Mouse (Mus musculus) olfactory bulb, adult 2 months (tissue): Measurements from ENCODE around the gene Tuba1c. TPM values are rescaled to one million over a fixed set of nuclear protein-coding genes. Genes with fewer than 3 reads are reported as not detected.
"Not testable (repeated sequence)": the region's sequence is repeated elsewhere in the genome, so short reads cannot be mapped to it uniquely, and the experiment has no call there.

Experiments
- H3K27ac ChIP-seq: fragments of 200-500 bp; 2 replicates; pipeline ENCODE4 v1.5.1; 2012; ENCODE audit warnings: low read depth, low read length; ENCODE audit not compliant: insufficient read depth
- H3K4me1 ChIP-seq: fragments of 200-500 bp; 2 replicates; pipeline ENCODE4 v1.6.1; 2012; ENCODE audit warnings: low read length; ENCODE audit not compliant: control insufficient read depth, insufficient read depth
- H3K4me3 ChIP-seq: fragments of 200-500 bp; 2 replicates; pipeline ENCODE4 v1.5.1; 2012; ENCODE audit warnings: mild to moderate bottlenecking, low read depth, low read length, moderate library complexity; ENCODE audit not compliant: insufficient read depth
- CTCF ChIP-seq: fragments of 200-500 bp; IDR thresholded peaks from 2 replicates; pipeline ENCODE4 v1.5.1; 2012; ENCODE audit warnings: low read depth, mild to moderate bottlenecking, low read length, moderate library complexity; ENCODE audit not compliant: insufficient read depth
- POLR2A ChIP-seq: fragments of 200-500 bp; IDR thresholded peaks from 2 replicates; pipeline ENCODE4 v1.6.1; 2012; ENCODE audit warnings: mild to moderate bottlenecking, low read depth, low read length, moderate library complexity; ENCODE audit not compliant: insufficient read depth
- WGBS: fragments of 180-500 bp; shearing (Covaris S2); methylation state at CpG from one replicate; pipeline ENCODE4 v1.1.7; 2018; 5-methylcytosine and 5-hydroxymethylcytosine counted together
- polyA plus RNA-seq: library from polyadenylated mRNA; stranded (reverse); fragments of >200 nt; gene quantifications from 2 replicates; pipeline ENCODE4 v1.2.4, GENCODE M21; 2012; ENCODE audit warnings: low replicate concordance; ENCODE audit not compliant: missing spikeins, insufficient read depth, insufficient read length

Gene Tuba1c
- polyA plus RNA-seq, 1 experiment: not detected

DNA sequence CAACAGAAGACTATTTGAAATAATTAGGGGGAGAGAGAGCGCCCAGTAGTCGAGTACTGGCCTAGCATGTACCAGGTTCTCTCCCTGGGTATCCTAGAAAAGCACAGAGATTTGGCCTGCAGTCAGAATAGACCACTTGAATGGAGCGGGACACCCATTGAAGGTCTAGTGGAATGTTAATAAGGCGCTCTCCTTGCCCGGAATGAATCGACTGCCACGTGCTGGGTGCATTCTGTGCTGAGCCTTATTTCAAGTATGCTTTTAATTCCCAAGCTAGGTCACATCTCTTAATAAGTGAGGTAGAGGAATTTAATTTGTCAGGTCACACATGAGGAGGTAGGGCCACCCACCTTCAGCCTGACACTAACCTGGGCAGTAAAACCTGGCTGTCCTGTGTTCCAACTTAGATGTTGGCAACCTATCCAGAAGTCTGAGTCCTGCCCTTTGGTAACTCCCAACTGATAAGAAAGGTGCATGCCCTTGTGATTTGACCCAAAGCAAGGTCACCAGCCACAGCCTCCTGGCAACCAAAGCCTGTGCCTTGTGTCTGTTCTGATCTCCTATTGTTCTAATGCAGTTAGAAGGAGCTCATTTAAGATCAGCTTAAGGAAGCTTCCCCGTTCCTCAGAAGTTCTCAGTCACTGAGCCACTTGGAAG is 6.7 kb downstream of the Tuba1c start:
- H3K4me3 ChIP-seq: no peak overlapping the region
- no peak overlapping the region for H3K27ac ChIP-seq
- no peak for TF ChIP-seq CTCF
- TF ChIP-seq POLR2A: no peak
- H3K4me1 ChIP-seq: peaks cover 3% of the 10 kb centered on the region
- WGBS: 62% methylated on average over 8 of the region's 8 CpGs

DNA sequence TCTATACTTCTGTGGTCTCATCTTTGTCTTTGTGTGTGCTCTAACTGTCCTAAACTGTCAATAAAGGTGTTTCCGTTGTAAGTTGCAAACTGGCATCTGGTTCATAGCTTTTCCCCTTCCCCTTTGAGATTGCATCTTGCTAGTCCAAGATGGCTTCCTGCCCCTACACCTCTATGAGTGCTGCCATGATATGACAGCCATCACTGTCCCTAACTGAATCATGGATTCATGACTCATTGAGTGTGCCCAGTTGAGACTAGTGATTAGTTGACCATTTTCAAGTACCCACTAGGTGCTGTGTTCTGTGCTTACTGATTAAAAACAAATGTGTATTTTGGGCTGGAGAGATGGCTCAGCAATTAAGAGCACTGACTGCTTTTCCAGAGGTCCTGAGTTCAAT is 8.3 kb downstream of the Tuba1c start:
- 100% methylated on average over 1 of the region's 1 CpGs for WGBS
- peaks cover 7% of the 10 kb centered on the region for H3K4me1 ChIP-seq

DNA sequence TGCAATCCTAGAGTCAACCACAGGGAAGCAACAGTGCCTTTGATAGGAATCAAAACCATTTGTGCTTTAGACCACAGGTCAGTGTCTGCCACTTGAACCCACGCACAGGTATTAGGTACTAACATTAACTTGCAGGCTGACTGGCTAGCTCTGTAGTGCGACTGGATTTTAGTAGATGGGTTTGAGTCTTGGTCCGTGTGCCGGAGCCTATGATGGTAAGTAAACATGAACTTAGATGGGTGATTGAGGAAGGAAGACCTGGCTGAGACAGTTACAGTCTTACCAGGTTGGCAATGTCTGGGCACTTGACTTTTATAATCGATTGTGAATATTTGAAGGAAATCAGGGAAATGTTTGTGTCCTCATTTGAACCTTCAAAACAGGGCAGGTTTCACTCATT is 9.1 kb downstream of the Tuba1c start:
- TF ChIP-seq CTCF (no peak), POLR2A (no peak)
- no peak overlapping the region for H3K4me3 ChIP-seq
- H3K27ac ChIP-seq: no peak overlapping the region
- peaks cover 7% of the 10 kb centered on the region for H3K4me1 ChIP-seq
- WGBS: 93% methylated on average over 5 of the region's 5 CpGs

More for the DNA sequence above, 8.3 kb downstream of the Tuba1c start:
- TF ChIP-seq CTCF: no peak
- TF ChIP-seq POLR2A: no peak
- no peak overlapping the region for H3K4me3 ChIP-seq
- no peak overlapping the region for H3K27ac ChIP-seq

DNA sequence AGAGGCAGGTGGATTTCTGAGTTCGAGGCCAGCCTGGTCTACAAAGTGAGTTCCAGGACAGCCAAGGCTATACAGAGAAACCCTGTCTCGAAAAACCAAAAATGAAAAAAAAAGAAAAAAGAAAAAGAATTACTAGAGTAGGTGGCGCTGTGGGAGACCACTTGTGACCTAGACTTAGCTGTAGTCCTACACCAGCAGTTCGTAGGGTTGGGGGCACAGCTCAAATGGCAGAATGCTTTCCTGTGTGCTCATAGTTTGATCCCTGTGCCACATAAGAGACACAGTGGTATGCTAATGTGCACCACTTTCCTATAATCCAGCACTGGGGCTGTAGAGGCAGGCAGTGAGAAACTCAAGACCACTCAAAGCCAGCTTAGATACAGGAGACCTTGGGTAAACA is 9.6 kb downstream of the Tuba1c start:
- WGBS: 85% methylated on average over 4 of the region's 4 CpGs
- no peak for TF ChIP-seq CTCF
- no peak for TF ChIP-seq POLR2A
- Histone ChIP-seq H3K4me1 (peaks cover 7% of the 10 kb centered on the region), H3K4me3 (no peak overlapping the region), H3K27ac (no peak overlapping the region)

DNA sequence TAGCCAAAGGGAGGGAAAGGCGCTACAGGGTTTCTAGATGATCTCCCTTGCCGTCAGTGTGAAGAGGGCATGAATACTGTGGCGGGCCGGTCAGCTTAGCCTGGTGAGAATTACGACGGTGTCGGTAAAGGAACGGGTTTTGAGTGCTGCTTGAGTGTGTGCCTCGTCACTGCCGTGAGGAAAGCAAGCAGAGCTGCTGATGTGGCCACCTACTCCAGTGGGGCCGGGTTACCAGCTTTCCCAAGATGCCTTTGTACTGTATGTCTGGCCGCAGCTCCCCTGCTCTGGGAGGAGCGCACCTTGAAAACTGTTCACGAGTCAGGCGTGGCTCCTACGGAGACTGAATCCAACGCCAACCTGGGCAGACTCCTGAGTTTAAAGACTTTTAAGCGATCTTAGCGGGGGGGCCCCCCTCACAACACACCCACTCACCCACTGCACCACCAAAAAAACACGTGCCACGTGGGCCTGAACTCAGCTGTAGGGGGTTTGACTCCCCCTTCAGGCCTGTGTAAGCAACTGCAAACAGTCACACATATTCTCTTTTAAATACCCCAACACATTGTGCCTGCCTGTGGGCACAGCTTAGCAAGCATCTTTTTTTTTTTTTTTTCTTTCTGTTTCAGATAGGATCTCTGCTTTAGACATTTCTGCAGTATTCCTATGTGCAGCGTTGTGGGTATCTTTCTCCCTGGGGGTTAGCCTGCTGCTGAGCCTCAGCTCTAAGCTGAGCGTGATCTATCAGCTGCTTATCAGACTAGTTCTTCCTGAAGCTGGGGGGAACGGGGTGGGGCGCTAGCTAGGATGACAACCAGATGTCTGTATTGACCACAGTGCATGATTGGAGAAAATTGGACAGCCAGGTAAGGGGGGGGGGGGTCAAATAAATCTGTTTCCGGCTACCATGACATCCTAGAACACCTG is 10.6 kb downstream of the Tuba1c start:
- H3K4me1 ChIP-seq: peaks cover 7% of the 10 kb centered on the region
- H3K27ac ChIP-seq: no peak overlapping the region
- 72% methylated on average over 26 of the region's 26 CpGs for WGBS
- H3K4me3 ChIP-seq: no peak overlapping the region
- no peak for TF ChIP-seq CTCF
- no peak for TF ChIP-seq POLR2A

DNA sequence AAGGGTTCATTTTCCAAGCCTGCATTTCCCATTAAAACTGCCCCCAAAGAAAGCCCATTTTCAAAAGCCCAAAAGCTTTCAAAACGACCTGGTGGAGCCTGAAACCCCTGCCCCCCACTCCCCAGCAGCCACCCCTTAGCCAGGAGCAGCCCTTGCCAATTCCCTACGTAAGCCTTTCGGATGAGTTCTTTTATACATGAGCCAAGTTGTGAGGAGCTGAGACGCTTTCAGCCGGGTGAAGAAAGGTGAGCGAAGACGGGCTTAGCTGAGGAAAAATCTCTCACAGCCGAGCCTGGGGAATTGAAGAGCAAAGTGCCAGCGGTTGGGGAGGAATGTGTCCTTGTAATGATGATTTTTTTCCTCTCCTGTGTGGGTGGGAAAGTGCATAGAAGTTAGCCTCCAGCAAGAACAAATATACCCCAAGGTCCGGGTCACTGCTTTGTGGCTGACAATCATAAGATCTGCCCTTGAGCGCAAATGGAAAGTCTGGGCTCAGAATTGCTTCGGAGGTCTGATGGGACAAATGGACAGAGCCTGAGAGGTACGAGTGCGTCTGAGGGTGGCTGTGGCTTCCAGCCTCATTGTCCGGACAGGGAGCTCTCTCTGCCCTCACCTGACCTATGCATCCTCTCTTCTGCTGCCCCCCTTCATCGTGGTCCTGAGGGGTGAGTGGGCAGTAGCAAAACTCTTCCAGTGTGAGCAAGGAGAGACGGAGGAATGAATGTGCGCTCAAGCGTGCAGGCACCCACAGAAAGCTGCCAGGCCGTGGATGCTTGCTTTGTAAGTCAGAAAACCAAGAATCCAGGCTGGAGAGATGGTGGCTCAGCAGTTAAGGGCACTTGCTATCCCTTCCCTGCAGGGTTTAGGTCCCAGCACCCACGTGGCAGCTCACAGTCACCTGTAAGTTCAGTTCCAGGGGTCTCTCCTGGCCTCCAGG is 11.5 kb downstream of the Tuba1c start:
- WGBS: 24% methylated on average over 21 of the region's 21 CpGs
- Histone ChIP-seq H3K4me1 (peaks cover 7% of the 10 kb centered on the region), H3K27ac (no peak overlapping the region), H3K4me3 (no peak overlapping the region)
- TF ChIP-seq POLR2A (no peak), CTCF (no peak)

DNA sequence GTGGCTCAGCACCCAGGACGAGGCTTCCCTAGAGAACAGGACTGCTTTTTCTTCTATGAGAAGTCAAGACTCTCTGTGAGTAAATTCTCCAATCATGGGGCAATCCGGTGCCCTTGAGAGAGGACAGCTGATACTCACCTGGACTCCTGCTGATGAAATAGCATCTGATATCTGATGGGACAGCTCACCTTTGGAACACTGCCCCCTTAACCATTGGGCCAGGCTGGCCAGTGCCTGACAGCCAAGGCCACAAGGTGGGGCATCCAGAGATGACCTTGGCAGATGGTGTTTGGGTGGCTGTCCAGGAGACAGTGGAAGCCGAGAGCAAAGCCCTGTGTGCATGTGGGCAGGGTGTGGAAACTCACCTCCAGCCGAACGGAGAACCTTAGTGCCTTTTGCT is 12.6 kb downstream of the Tuba1c start:
- H3K4me1 ChIP-seq: peaks cover 10% of the 10 kb centered on the region
- TF ChIP-seq CTCF (no peak), POLR2A (no peak)
- no peak overlapping the region for H3K4me3 ChIP-seq
- no peak overlapping the region for H3K27ac ChIP-seq
- 90% methylated on average over 5 of the region's 5 CpGs for WGBS

DNA sequence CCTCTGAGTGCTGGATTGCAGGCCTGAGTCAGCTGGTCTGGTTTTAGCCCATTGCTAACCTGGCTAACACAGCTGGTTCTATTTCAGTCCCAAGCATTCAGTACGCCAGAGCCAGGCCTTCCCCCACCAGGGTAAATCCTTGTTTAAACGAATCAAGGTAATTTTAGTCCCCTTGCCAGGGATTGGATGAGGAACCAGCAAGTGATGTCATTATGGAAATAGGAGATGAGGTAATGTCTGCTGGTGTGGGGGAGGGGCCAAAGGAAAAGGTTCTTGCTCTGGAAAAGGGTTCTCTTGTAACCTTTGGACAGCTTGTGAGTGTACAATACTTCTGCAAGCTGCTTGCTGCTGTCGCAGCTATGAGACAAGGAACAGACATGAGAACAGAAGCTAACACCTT is 15.2 kb downstream of the Tuba1c start:
- 55% methylated on average over 3 of the region's 3 CpGs for WGBS
- TF ChIP-seq POLR2A (no peak), CTCF (no peak)
- no peak overlapping the region for H3K4me3 ChIP-seq
- peaks cover 10% of the 10 kb centered on the region for H3K4me1 ChIP-seq
- no peak overlapping the region for H3K27ac ChIP-seq

DNA sequence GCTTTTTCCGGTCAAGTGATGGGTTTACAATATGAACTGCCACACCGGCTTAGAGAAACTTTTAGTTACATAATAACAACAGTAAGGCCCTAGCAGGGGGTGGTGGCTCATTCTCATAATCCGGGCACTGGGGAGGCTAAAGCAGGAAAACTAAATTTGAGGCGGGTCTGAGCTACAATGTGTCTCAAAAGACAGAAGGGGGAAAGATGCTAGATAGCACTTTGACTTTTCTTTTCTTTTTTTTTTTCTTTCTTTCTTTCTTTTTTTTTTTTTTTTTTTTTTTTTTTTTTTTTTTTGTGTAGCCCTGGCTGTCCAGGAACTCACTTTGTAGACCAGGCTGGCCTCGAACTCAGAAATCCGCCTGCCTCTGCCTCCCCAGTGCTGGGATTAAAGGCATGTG is 16.0 kb downstream of the Tuba1c start:
- WGBS: 77% methylated on average over 6 of the region's 6 CpGs
- not testable (repeated sequence) for H3K27ac ChIP-seq

More for the DNA sequence above, 16.0 kb downstream of the Tuba1c start:
- H3K4me3 ChIP-seq, H3K4me1 ChIP-seq: not testable (repeated sequence)
